Mouse (Mus musculus) kidney, adult 8-10 months (tissue): ENCODE results near the gene Pcolce2.

Source experiments
- DNase-seq, 2 experiments: peaks; one replicate each; pipeline ENCODE4 v3.0.0; 2022

Gene Pcolce2

GRCm38 (mm10) chr9:95736238-95736637 is 98.8 kb downstream of the Pcolce2 start:
- no peak for DNase-seq

- peak; percentile 39 to 49 for DNase-seq
Measured at GRCm38 (mm10) chr9:95744845-95745613, 107.6 kb downstream of the Pcolce2 start.

- DNase-seq: peak; percentile 36 to 45
Measured at GRCm38 (mm10) chr9:95747298-95747697, 109.9 kb downstream of the Pcolce2 start.
